Mouse (Mus musculus) lung, postnatal 0 days (tissue): ENCODE data around the gene Mylk. TPM values are rescaled to one million over a fixed set of nuclear protein-coding genes. Genes with fewer than 3 reads are reported as not detected.
A peak's percentile ranks its signal among the peaks of the same experiment; 100 is the strongest.

Experiments
- ATAC-seq: fragments of 200-750 bp; cut with Nextera tagmentation; 2 replicates; pipeline ENCODE4 v1.8.0; 2017; ENCODE audit warnings: moderate library complexity
- DNase-seq: peaks from one replicate; pipeline ENCODE4 v3.0.0-alpha.2; 2016; ENCODE audit warnings: low spot score
- H3K27ac ChIP-seq: fragments of 300-500 bp; sonication (generic); 2 replicates; pipeline ENCODE4 v1.5.1; 2014; ENCODE audit warnings: antibody characterized with exemption, mild to moderate bottlenecking, low read length, mixed read lengths
- H3K27me3 ChIP-seq: fragments of 300-500 bp; sonication (generic); replicated peaks from 2 replicates; pipeline ENCODE4 v1.6.1; 2014; ENCODE audit warnings: low read length, mixed read lengths; ENCODE audit not compliant: insufficient read depth
- H3K36me3 ChIP-seq: fragments of 300-500 bp; sonication (generic); 2 replicates; pipeline ENCODE4 v1.6.1; 2014; ENCODE audit warnings: low read length, mixed read lengths; ENCODE audit not compliant: insufficient read depth
- H3K4me1 ChIP-seq: fragments of 300-500 bp; sonication (generic); 2 replicates; pipeline ENCODE4 v1.6.1; 2014; ENCODE audit warnings: antibody characterized with exemption, low read depth, low read length, mixed read lengths; ENCODE audit not compliant: insufficient read depth
- H3K4me2 ChIP-seq: fragments of 300-500 bp; sonication (generic); replicated peaks from 2 replicates; pipeline ENCODE4 v1.6.1; 2014; ENCODE audit warnings: low read depth, mild to moderate bottlenecking, low read length, moderate library complexity, mixed read lengths
- H3K4me3 ChIP-seq: fragments of 300-500 bp; sonication (generic); 2 replicates; pipeline ENCODE4 v1.5.1; 2014; ENCODE audit warnings: low read depth, low read length
- H3K9ac ChIP-seq: fragments of 300-500 bp; sonication (generic); replicated peaks from 2 replicates; pipeline ENCODE4 v1.6.1; 2014; ENCODE audit warnings: low read depth, mild to moderate bottlenecking
- H3K9me3 ChIP-seq: fragments of 300-500 bp; sonication (generic); 2 replicates; pipeline ENCODE4 v1.6.1; 2016; ENCODE audit warnings: low read length, mixed read lengths
- CTCF ChIP-seq: IDR thresholded peaks from 2 replicates; pipeline ENCODE4 v1.5.1; 2016; ENCODE audit warnings: antibody characterized with exemption, mild to moderate bottlenecking
- EP300 ChIP-seq: IDR thresholded peaks from 2 replicates; pipeline ENCODE4 v1.6.1; 2016; ENCODE audit warnings: antibody characterized with exemption, mild to moderate bottlenecking, control low read depth
- WGBS: fragments of 180-500 bp; shearing (Covaris S2); extraction: QIAGEN DNeasy Blood & Tissue Kit; methylation state at CpG from one replicate; pipeline ENCODE4 v1.1.7; 2014; 5-methylcytosine and 5-hydroxymethylcytosine counted together
- polyA plus RNA-seq: library from polyadenylated mRNA; unstranded; fragments of >200 nt; fragmentation: Nextera tagmentation; extraction: Ambion mirVana; gene quantifications from 2 replicates; pipeline ENCODE4 v1.2.1, GENCODE M21; 2015

Mylk gene
- polyA plus RNA-seq, 1 experiment from 2014 or later: 55.7 TPM

- Histone ChIP-seq H3K4me1 (peaks cover 2% of the 10 kb centered on the region; the same call in 1 of the 2 replicates), H3K4me2 (no peak overlapping the region), H3K27ac (peak overlapping the region; percentile 64), H3K36me3 (no peaks in the 10 kb centered on the region), H3K4me3 (no peak overlapping the region), H3K9ac (no peak overlapping the region), H3K27me3 (no peaks in the 10 kb centered on the region), H3K9me3 (no peaks in the 10 kb centered on the region)
- WGBS: 58% methylated on average over 7 of the region's 7 CpGs
- ATAC-seq (peak; percentile 90), DNase-seq (peak; percentile 72)
- TF ChIP-seq EP300: no peak
- TF ChIP-seq CTCF: no peak
These were observed 94.8 kb downstream of the Mylk start for GRCm38 (mm10) chr16:34839704-34840331.

- Histone ChIP-seq H3K9me3 (no peaks in the 10 kb centered on the region), H3K36me3 (no peaks in the 10 kb centered on the region), H3K4me3 (no peak overlapping the region), H3K27ac (no peak overlapping the region), H3K4me2 (no peak overlapping the region), H3K9ac (no peak overlapping the region), H3K27me3 (no peaks in the 10 kb centered on the region), H3K4me1 (no peaks in the 10 kb centered on the region)
- WGBS: 79% methylated on average over 6 of the region's 6 CpGs
- DNase-seq (no peak), ATAC-seq (no peak)
- TF ChIP-seq EP300: no peak
These were observed 99.8 kb downstream of the Mylk start for GRCm38 (mm10) chr16:34844783-34845182.

GRCm38 (mm10) chr16:34847638-34848037 lies 102.6 kb downstream of the Mylk start:
- no peak for DNase-seq
- 41% methylated on average over 3 of the region's 3 CpGs for WGBS
- no peak overlapping the region for H3K27ac ChIP-seq

GRCm38 (mm10) chr16:34854066-34854465 lies 109.1 kb downstream of the Mylk start:
- ATAC-seq: no peak; the same call in 1 of the 2 replicates
- no peak for DNase-seq
- WGBS: 59% methylated on average over 7 of the region's 7 CpGs

More at GRCm38 (mm10) chr16:34847638-34848037, 102.6 kb downstream of the Mylk start:
- no peak overlapping the region for H3K4me2 ChIP-seq
- H3K27me3 ChIP-seq: no peaks in the 10 kb centered on the region
- no peaks in the 10 kb centered on the region for H3K4me1 ChIP-seq
- H3K9me3 ChIP-seq: no peaks in the 10 kb centered on the region
- no peaks in the 10 kb centered on the region for H3K36me3 ChIP-seq
- ATAC-seq: peak; percentile 69
- no peak overlapping the region for H3K9ac ChIP-seq
- TF ChIP-seq EP300 (0 out of 2 replicates have a peak, but pooled peaks have one; percentile 37), CTCF (no peak)
- no peak overlapping the region for H3K4me3 ChIP-seq

GRCm38 (mm10) chr16:34855136-34855535 lies 110.1 kb downstream of the Mylk start:
- no peak for TF ChIP-seq CTCF
- TF ChIP-seq EP300: no peak

More at GRCm38 (mm10) chr16:34854066-34854465, 109.1 kb downstream of the Mylk start:
- Histone ChIP-seq H3K4me1 (no peaks in the 10 kb centered on the region), H3K9ac (no peak overlapping the region), H3K4me2 (no peak overlapping the region), H3K27me3 (no peaks in the 10 kb centered on the region), H3K36me3 (no peaks in the 10 kb centered on the region), H3K9me3 (no peaks in the 10 kb centered on the region), H3K27ac (no peak overlapping the region), H3K4me3 (no peak overlapping the region)
- no peak for TF ChIP-seq CTCF
- no peak for TF ChIP-seq EP300

GRCm38 (mm10) chr16:34855751-34856150 lies 110.7 kb downstream of the Mylk start:
- no peak overlapping the region for H3K4me2 ChIP-seq
- ATAC-seq (no peak), DNase-seq (no peak)
- WGBS: 68% methylated on average over 2 of the region's 2 CpGs
- no peaks in the 10 kb centered on the region for H3K4me1 ChIP-seq
- H3K27ac ChIP-seq: no peak overlapping the region
- no peaks in the 10 kb centered on the region for H3K9me3 ChIP-seq
- H3K36me3 ChIP-seq: no peaks in the 10 kb centered on the region
- no peaks in the 10 kb centered on the region for H3K27me3 ChIP-seq
- no peak overlapping the region for H3K9ac ChIP-seq
- H3K4me3 ChIP-seq: no peak overlapping the region
- TF ChIP-seq EP300 (no peak), CTCF (no peak)

More at GRCm38 (mm10) chr16:34855136-34855535, 110.1 kb downstream of the Mylk start:
- H3K27me3 ChIP-seq: no peaks in the 10 kb centered on the region
- no peak for DNase-seq
- no peak overlapping the region for H3K27ac ChIP-seq
- no peak overlapping the region for H3K9ac ChIP-seq
- no peaks in the 10 kb centered on the region for H3K36me3 ChIP-seq
- no peak overlapping the region for H3K4me2 ChIP-seq
- WGBS: 65% methylated on average over 6 of the region's 6 CpGs
- no peaks in the 10 kb centered on the region for H3K9me3 ChIP-seq
- H3K4me3 ChIP-seq: no peak overlapping the region
- peak; percentile 30; the same call in 1 of the 2 replicates for ATAC-seq
- no peaks in the 10 kb centered on the region for H3K4me1 ChIP-seq

GRCm38 (mm10) chr16:34857631-34858030 lies 112.6 kb downstream of the Mylk start:
- Histone ChIP-seq H3K36me3 (no peaks in the 10 kb centered on the region), H3K4me2 (no peak overlapping the region), H3K4me3 (no peak overlapping the region), H3K27me3 (no peaks in the 10 kb centered on the region), H3K9me3 (no peaks in the 10 kb centered on the region), H3K9ac (no peak overlapping the region), H3K27ac (no peak overlapping the region), H3K4me1 (no peaks in the 10 kb centered on the region)
- TF ChIP-seq EP300 (no peak), CTCF (no peak)
- ATAC-seq (no peak), DNase-seq (no peak)
- WGBS: 39% methylated on average over 5 of the region's 5 CpGs
